Mouse (Mus musculus) hindbrain, embryonic 14.5 days (tissue): ENCODE measurements around the gene Palm. TPM values are rescaled to one million over a fixed set of nuclear protein-coding genes. Genes with fewer than 3 reads are reported as not detected.

Experiments
- ATAC-seq: fragments of 200-750 bp; cut with Nextera tagmentation; 2 replicates; pipeline ENCODE4 v1.8.0; 2017; ENCODE audit warnings: moderate number of reproducible peaks, mild to moderate bottlenecking, moderate TSS enrichment, moderate library complexity; ENCODE audit not compliant: low FRiP score
- DNase-seq: peaks from one replicate; pipeline ENCODE4 v3.0.0-alpha.2; 2015; ENCODE audit warnings: low spot score
- H3K27ac ChIP-seq: fragments of 300-500 bp; sonication (generic); 2 replicates; pipeline ENCODE4 v1.5.1; 2014; ENCODE audit warnings: mild to moderate bottlenecking, moderate library complexity
- H3K27me3 ChIP-seq: fragments of 300-500 bp; sonication (generic); 2 replicates; pipeline ENCODE4 v1.6.1; 2014; ENCODE audit warnings: mild to moderate bottlenecking, low read length, mixed read lengths; ENCODE audit not compliant: control insufficient read depth, insufficient read depth
- H3K36me3 ChIP-seq: fragments of 300-500 bp; sonication (generic); replicated peaks from 2 replicates; pipeline ENCODE4 v1.6.1; 2014; ENCODE audit not compliant: control insufficient read depth, insufficient read depth
- H3K4me1 ChIP-seq: fragments of 300-500 bp; sonication (generic); replicated peaks from 2 replicates; pipeline ENCODE4 v1.6.1; 2014; ENCODE audit warnings: antibody characterized with exemption, low read length, mixed read lengths; ENCODE audit not compliant: control insufficient read depth, insufficient read depth
- H3K4me2 ChIP-seq: fragments of 300-500 bp; sonication (generic); replicated peaks from 2 replicates; pipeline ENCODE4 v1.6.1; 2014; ENCODE audit warnings: mild to moderate bottlenecking, moderate library complexity
- H3K4me3 ChIP-seq: fragments of 300-500 bp; sonication (generic); replicated peaks from 2 replicates; pipeline ENCODE4 v1.5.1; 2014; ENCODE audit warnings: mild to moderate bottlenecking, low read length
- H3K9ac ChIP-seq: fragments of 300-500 bp; sonication (generic); 2 replicates; pipeline ENCODE4 v1.6.1; 2014
- H3K9me3 ChIP-seq: fragments of 300-500 bp; sonication (generic); 2 replicates; pipeline ENCODE4 v1.6.1; 2016; ENCODE audit warnings: low read length; ENCODE audit not compliant: control insufficient read depth
- WGBS: fragments of 180-500 bp; shearing (Covaris S2); extraction: QIAGEN DNeasy Blood & Tissue Kit; methylation state at CpG from one replicate; pipeline ENCODE4 v1.1.7; 2014; 5-methylcytosine and 5-hydroxymethylcytosine counted together
- polyA plus RNA-seq: library from polyadenylated mRNA; unstranded; fragments of >200 nt; fragmentation: Nextera tagmentation; extraction: Ambion mirVana; gene quantifications from 2 replicates; pipeline ENCODE4 v1.2.1, GENCODE M21; 2014

Palm gene
- polyA plus RNA-seq, 1 experiment from 2014 or later, result 240 TPM

GRCm38 (mm10) chr10:79790861-79791260, 2.5 kb upstream of the Palm start, which contains the start of gene Prss57:
Prss57 (minus strand) TSS chr10:79790961.
- Histone ChIP-seq H3K9me3 (no peaks in the 10 kb centered on the region), H3K36me3 (no peaks in the 10 kb centered on the region), H3K27ac (no peak within 1 kb of the TSS), H3K27me3 (no peaks in the 10 kb centered on the region), H3K4me1 (peaks cover 8% of the 10 kb centered on the region; the same call in 1 of the 2 replicates), H3K4me2 (no peak within 1 kb of the TSS), H3K4me3 (no peak within 1 kb of the TSS), H3K9ac (no peak within 1 kb of the TSS)
- DNase-seq (no peak), ATAC-seq (no peak)
- 88% methylated on average over 4 of the region's 4 CpGs for WGBS

- no peak overlapping the region for H3K27ac ChIP-seq
- H3K4me1 ChIP-seq, result peaks cover 16% of the 10 kb centered on the region; the same call in 1 of the 2 replicates
- DNase-seq, result no peak
- 83% methylated on average over 5 of the region's 5 CpGs for WGBS
- no peak for ATAC-seq
- no peaks in the 10 kb centered on the region for H3K36me3 ChIP-seq
- 0 out of 2 replicates have a peak overlapping the region, but pooled peaks have one; percentile 72 for H3K4me2 ChIP-seq
- H3K9me3 ChIP-seq, result no peaks in the 10 kb centered on the region
- H3K4me3 ChIP-seq, result no peak overlapping the region
- no peaks in the 10 kb centered on the region for H3K27me3 ChIP-seq
- peak overlapping the region; percentile 97; the same call in 1 of the 2 replicates for H3K9ac ChIP-seq
These were observed 882 bp upstream of the Palm start for GRCm38 (mm10) chr10:79792339-79793040.

DNA sequence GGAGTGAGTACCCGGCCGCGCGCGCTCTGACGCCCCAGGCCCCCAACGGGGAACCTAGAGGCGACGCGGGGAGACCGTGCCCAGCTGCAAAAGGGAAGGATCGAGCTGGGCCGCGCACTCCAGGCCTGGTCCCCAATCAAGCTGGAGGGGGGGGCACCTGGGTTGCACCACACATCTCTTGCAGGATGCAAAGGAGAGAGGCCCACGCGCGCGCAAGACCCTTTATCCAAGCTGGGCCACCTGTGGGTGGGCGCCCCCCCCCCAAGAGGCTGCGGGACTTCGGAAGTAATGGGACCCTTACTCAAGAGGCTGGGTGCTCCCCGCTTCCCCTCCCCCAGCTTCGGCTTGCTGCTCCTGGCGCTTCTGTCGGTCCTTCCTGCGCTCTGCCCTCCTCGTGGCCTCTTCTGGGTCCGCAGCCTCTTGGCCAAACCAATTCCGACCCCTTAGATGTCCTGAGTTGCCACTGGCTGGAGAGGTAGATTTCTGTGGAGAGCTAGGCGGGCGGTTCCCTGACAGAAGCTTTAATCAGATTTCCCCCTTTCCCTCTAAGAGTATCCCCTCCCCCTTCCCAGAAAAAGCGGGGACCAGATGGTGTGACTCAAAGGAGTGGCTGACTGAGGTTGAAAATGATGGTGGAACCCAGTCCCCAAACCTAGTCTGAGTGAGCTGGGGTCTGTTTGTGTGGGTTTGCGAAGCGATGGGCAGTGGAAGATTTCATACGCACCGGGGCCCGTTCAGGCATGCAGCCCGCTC, 542 bp downstream of the Palm start:
- WGBS, result 2% methylated on average over 35 of the region's 38 CpGs
- peak; percentile 24 for ATAC-seq
- peak overlapping the region; percentile 92 for H3K27ac ChIP-seq
- H3K4me3 ChIP-seq, result peak overlapping the region; percentile 90
- H3K4me1 ChIP-seq, result peaks cover 17% of the 10 kb centered on the region; the same call in 1 of the 2 replicates
- no peaks in the 10 kb centered on the region for H3K9me3 ChIP-seq
- H3K36me3 ChIP-seq, result no peaks in the 10 kb centered on the region
- no peak for DNase-seq
- peak overlapping the region; percentile 72 for H3K4me2 ChIP-seq
- H3K9ac ChIP-seq, result peak overlapping the region; percentile 97
- H3K27me3 ChIP-seq, result no peaks in the 10 kb centered on the region

DNA sequence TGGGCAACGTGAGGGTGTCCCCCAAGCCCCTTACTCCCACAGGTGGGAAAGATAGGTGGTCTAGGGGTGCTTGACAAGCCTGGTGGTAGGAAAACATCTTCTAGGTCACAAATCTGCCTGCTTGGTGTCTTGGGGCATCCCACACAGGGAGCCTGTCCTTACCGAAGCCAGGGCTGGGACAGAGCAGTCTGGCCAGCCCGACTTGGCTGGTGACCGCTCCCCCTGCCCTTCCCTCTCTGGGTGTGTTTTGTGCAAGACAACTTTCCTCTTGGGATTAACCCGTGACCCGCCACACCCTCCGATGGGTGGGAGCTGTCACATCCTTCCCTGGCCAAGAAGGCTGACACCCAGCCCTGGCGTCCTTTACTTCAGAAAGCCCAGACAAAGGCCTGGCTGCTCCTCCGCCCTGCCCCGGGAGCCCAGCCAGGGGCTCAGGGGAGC, 1.1 kb downstream of the Palm start:
- Histone ChIP-seq H3K27ac (peak overlapping the region; percentile 92), H3K4me2 (peak overlapping the region; percentile 72), H3K4me3 (peak overlapping the region; percentile 90), H3K27me3 (no peaks in the 10 kb centered on the region), H3K36me3 (no peaks in the 10 kb centered on the region), H3K9me3 (no peaks in the 10 kb centered on the region), H3K4me1 (peaks cover 17% of the 10 kb centered on the region; the same call in 1 of the 2 replicates), H3K9ac (peak overlapping the region; percentile 97)
- WGBS, result 2% methylated on average over 10 of the region's 10 CpGs
- DNase-seq (no peak), ATAC-seq (peak; percentile 6; the same call in 1 of the 2 replicates)

- ATAC-seq, result no peak
- Histone ChIP-seq H3K4me3 (no peak overlapping the region), H3K4me1 (peaks cover 17% of the 10 kb centered on the region; the same call in 1 of the 2 replicates), H3K9ac (no peak overlapping the region), H3K4me2 (no peak overlapping the region), H3K36me3 (no peaks in the 10 kb centered on the region), H3K27me3 (no peaks in the 10 kb centered on the region), H3K27ac (no peak overlapping the region), H3K9me3 (no peaks in the 10 kb centered on the region)
- no peak for DNase-seq
- WGBS, result 97% methylated on average over 3 of the region's 3 CpGs
These were observed 2.5 kb downstream of the Palm start for GRCm38 (mm10) chr10:79795905-79796304.

DNA sequence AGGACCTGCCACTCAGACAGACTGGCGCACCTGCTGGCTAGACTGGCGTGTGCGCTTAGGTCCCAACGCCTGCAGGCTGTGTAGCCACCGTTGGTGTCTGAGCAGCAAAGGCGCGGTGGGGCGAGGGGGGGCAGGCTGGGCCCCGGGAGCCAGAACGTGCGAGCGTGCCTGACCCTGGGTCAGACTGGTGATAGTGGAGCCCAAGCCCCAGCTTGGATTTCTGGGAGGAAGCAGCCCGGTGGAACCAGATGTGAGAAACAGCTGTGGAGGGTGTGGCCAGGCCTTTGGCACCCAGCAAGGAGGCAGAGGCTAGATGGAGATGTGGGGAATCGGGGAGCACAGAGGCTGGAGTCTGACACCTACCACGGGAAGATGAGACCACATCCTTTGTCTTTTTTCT, 4.0 kb downstream of the Palm start:
- Histone ChIP-seq H3K27me3 (no peaks in the 10 kb centered on the region), H3K9ac (peak overlapping the region; percentile 21; the same call in 1 of the 2 replicates), H3K9me3 (no peaks in the 10 kb centered on the region), H3K4me3 (peak overlapping the region; percentile 6; the same call in 1 of the 2 replicates), H3K4me2 (peak overlapping the region; percentile 33), H3K36me3 (no peaks in the 10 kb centered on the region; the same call in 1 of the 2 replicates), H3K4me1 (peaks cover 27% of the 10 kb centered on the region), H3K27ac (no peak overlapping the region)
- DNase-seq (no peak), ATAC-seq (no peak)
- WGBS, result 41% methylated on average over 15 of the region's 15 CpGs

DNA sequence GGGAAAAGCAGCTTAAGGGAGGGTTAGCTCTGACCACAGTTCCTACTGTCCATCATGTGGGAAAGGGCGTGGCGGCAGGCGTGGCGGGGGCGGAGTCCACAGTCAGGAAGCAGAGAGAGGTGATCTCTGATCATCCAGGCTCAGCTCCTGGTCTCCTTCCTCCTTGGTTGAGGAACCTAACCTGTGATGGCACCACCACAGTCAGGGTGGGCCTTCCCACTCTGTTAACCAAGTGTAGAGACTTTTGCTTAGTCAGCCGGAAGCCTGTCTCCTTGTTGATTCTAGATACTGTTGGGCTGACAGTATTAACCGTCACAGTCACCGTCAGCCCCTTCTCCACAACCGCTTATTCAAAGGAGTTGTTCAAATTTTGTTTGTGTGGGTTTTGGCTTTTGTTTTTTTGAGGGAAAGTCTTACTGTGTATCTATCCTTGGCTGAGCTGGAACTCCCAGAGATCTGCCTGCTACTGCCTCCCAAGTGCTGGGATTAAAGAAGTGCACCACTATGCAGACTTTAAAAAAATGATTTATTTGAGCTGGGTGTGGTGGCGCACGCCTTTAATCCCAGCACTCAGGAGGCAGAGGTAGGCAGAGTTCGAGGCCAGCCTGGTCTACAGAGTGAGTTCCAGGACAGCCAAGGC, 5.0 kb downstream of the Palm start:
- 93% methylated on average over 12 of the region's 12 CpGs for WGBS

GRCm38 (mm10) chr10:79800508-79800907, 7.1 kb downstream of the Palm start:
- no peak overlapping the region for H3K4me2 ChIP-seq
- DNase-seq (no peak), ATAC-seq (no peak)
- peaks cover 49% of the 10 kb centered on the region for H3K4me1 ChIP-seq
- H3K27me3 ChIP-seq, result no peaks in the 10 kb centered on the region
- no peak overlapping the region for H3K9ac ChIP-seq
- H3K9me3 ChIP-seq, result no peaks in the 10 kb centered on the region
- 79% methylated on average over 11 of the region's 11 CpGs for WGBS
- H3K27ac ChIP-seq, result no peak overlapping the region
- no peaks in the 10 kb centered on the region; the same call in 1 of the 2 replicates for H3K36me3 ChIP-seq
- H3K4me3 ChIP-seq, result no peak overlapping the region

More for the DNA sequence above, 5.0 kb downstream of the Palm start:
- Histone ChIP-seq H3K9me3 (no peaks in the 10 kb centered on the region), H3K27ac (no peak overlapping the region), H3K36me3 (no peaks in the 10 kb centered on the region; the same call in 1 of the 2 replicates), H3K4me2 (no peak overlapping the region), H3K4me3 (no peak overlapping the region), H3K4me1 (peaks cover 38% of the 10 kb centered on the region), H3K27me3 (no peaks in the 10 kb centered on the region), H3K9ac (no peak overlapping the region)
- no peak for ATAC-seq
- DNase-seq, result no peak

GRCm38 (mm10) chr10:79801837-79802236, 8.5 kb downstream of the Palm start:
- no peak for DNase-seq
- H3K27me3 ChIP-seq, result no peaks in the 10 kb centered on the region
- H3K9me3 ChIP-seq, result no peaks in the 10 kb centered on the region
- H3K4me2 ChIP-seq, result peak overlapping the region; percentile 23; the same call in 1 of the 2 replicates
- WGBS, result 19% methylated on average over 3 of the region's 3 CpGs
- peak overlapping the region; percentile 94 for H3K27ac ChIP-seq
- peaks cover 55% of the 10 kb centered on the region for H3K4me1 ChIP-seq
- no peak overlapping the region for H3K4me3 ChIP-seq
- no peak for ATAC-seq
- H3K36me3 ChIP-seq, result peaks cover 4% of the 10 kb centered on the region; the same call in 1 of the 2 replicates
- peak overlapping the region; percentile 34; the same call in 1 of the 2 replicates for H3K9ac ChIP-seq
